Mouse (Mus musculus) adrenal gland, postnatal 4 days (tissue): ENCODE data around the gene Ifnar1. TPM values are rescaled to one million over a fixed set of nuclear protein-coding genes. Genes with fewer than 3 reads are reported as not detected.

Source experiments
- microRNA-seq: library from miRNA; unstranded; fragments of <30 nt; microRNA quantifications from one replicate; pipeline ENCODE4 v1.2.0, GENCODE M21; 2021
- total RNA-seq, 2 experiments: library from RNA; stranded (reverse); gene quantifications; 2 replicates each; pipeline ENCODE4 v1.2.3; 2021

Ifnar1 gene
- total RNA-seq, 2 experiments from 2014 or later, result 87.7 to 92.9 TPM

Small RNA genes lying within 50 kb of the gene (microRNA-seq; reads per million reads assigned to microRNA genes)
- gene Mir6367, result not detected

Other genes with a start within 250 kb of the Ifnar1 start
- gene Olig1, start 215.5 kb upstream of the Ifnar1 start, total RNA-seq, result under 1 TPM in 1 of 2 experiments, not detected in 1; 0.65 TPM
- gene Ifnar2, start 112.5 kb upstream of the Ifnar1 start, total RNA-seq, result 10 to 100 TPM; 68.7 to 72.6 TPM
- under 1 TPM in 1 of 2 experiments, not detected in 1; 0.59 TPM for gene Gm21970, start 93.5 kb upstream of the Ifnar1 start, total RNA-seq
- gene Il10rb, start 79.1 kb upstream of the Ifnar1 start, total RNA-seq, result 100 to 1,000 TPM; 115 to 126 TPM
- gene Ifngr2, start 61.8 kb downstream of the Ifnar1 start, total RNA-seq, result 10 to 100 TPM; 38.5 to 40.9 TPM
- 10 to 100 TPM; 29.2 to 29.8 TPM for gene Tmem50b, start 112.6 kb downstream of the Ifnar1 start, total RNA-seq
- 1 to 10 TPM; 5.6 to 8.7 TPM for gene Dnajc28, start 133.8 kb downstream of the Ifnar1 start, total RNA-seq
- 100 to 1,000 TPM; 117 to 118 TPM for gene Gart, start 161.7 kb downstream of the Ifnar1 start, total RNA-seq
- 100 to 1,000 TPM; 265 to 299 TPM for gene Son, start 162.3 kb downstream of the Ifnar1 start, total RNA-seq
- 10 to 100 TPM; 15.0 to 21.0 TPM for gene Donson, start 203.5 kb downstream of the Ifnar1 start, total RNA-seq
- 10 to 100 TPM; 61.0 to 67.9 TPM for gene Cryzl1, start 243.7 kb downstream of the Ifnar1 start, total RNA-seq
- 10 to 100 TPM; 54.5 to 59.7 TPM for gene Itsn1, start 244.0 kb downstream of the Ifnar1 start, total RNA-seq